Mouse (Mus musculus): ENCODE data around the gene Gbp7. TPM values are rescaled to one million over a fixed set of nuclear protein-coding genes. Genes with fewer than 3 reads are reported as not detected.

The Gbp7 gene
- total and polyA plus RNA-seq, 3 experiments: 2.5 to 8.1 (median 2.7) TPM

- H3K4me3 ChIP-seq (replicated peaks in 1 of 3; ENCODE audit: low read depth in 2 of 3, low read length in 2 of 3, poor library complexity in 1 of 3): peak overlapping the region; percentile 40 to 82 (median 74)
- no peaks in the 10 kb centered on the region for H3K27me3 ChIP-seq (replicated peaks)
- TF ChIP-seq TCF12 (IDR thresholded peaks at IDR 0.05; ENCODE audit: low read depth, low read length): peak; percentile 70
- peak; percentile 64; the same call in 1 of the 2 replicates for TF ChIP-seq MAZ (IDR thresholded peaks at IDR 0.05; ENCODE audit: low read depth, low read length)
- TF ChIP-seq HCFC1 (IDR thresholded peaks at IDR 0.05; ENCODE audit: low read depth, low read length): peak; percentile 36; the same call in 1 of the 2 replicates
- TF ChIP-seq ETS1 (conservative IDR thresholded peaks at IDR 0.05; ENCODE audit: low read depth, low read length): peak; percentile 40; the same call in 1 of the 2 replicates
- TF ChIP-seq NELFE (IDR thresholded peaks at IDR 0.05; ENCODE audit: low read depth, low read length): 0 out of 2 replicates have a peak, but pooled peaks have one; percentile 7
- TF ChIP-seq TBP (conservative IDR thresholded peaks at IDR 0.05; ENCODE audit: low read depth, low read length): 0 out of 2 replicates have a peak, but pooled peaks have one; percentile 42
- no peak for TF ChIP-seq POLR2A (IDR thresholded peaks at IDR 0.05; ENCODE audit: low read depth, low read length)
- TF ChIP-seq MYC (IDR thresholded peaks at IDR 0.05; ENCODE audit: low read depth, low read length): no peak
- TF ChIP-seq ZMIZ1 (IDR thresholded peaks at IDR 0.05; ENCODE audit: low read depth, low read length): no peak
- TF ChIP-seq NRF1 (IDR thresholded peaks at IDR 0.05; ENCODE audit: low read depth, low read length): peak; percentile 53
- TF ChIP-seq ZNF384 (IDR thresholded peaks at IDR 0.05; ENCODE audit: low read depth, low read length): no peak
- no peak for TF ChIP-seq UBTF (IDR thresholded peaks at IDR 0.05; ENCODE audit: low read depth, low read length)
- TF ChIP-seq CHD1 (IDR thresholded peaks at IDR 0.05; ENCODE audit: low read depth, low read length): no peak
- peak; percentile 17; the same call in 1 of the 2 replicates for TF ChIP-seq MAX (IDR thresholded peaks at IDR 0.05; ENCODE audit: low read length)
- TF ChIP-seq ZC3H11A (IDR thresholded peaks at IDR 0.05; ENCODE audit: low read depth, low read length): no peak
- peak; percentile 70 for TF ChIP-seq MXI1 (IDR thresholded peaks at IDR 0.05; ENCODE audit: low read depth, low read length)
- TF ChIP-seq BHLHE40 (IDR thresholded peaks at IDR 0.05; ENCODE audit: low read depth, low read length): 0 out of 2 replicates have a peak, but pooled peaks have one; percentile 5
- TF ChIP-seq POLR2AphosphoS2 (IDR thresholded peaks at IDR 0.05; ENCODE audit: low read depth, low read length): no peak
- TF ChIP-seq SMC3 (IDR thresholded peaks at IDR 0.05; ENCODE audit: low read depth, low read length): no peak
- TF ChIP-seq KAT2A (IDR thresholded peaks at IDR 0.05; ENCODE audit: insufficient replicate concordance, low read length): no peak
- TF ChIP-seq RCOR1 (conservative IDR thresholded peaks at IDR 0.05; ENCODE audit: low read depth, low read length): no peak
- no peak for TF ChIP-seq GABPA (IDR thresholded peaks at IDR 0.05; ENCODE audit: insufficient replicate concordance, low read depth, low read length)
- TF ChIP-seq CHD2 (IDR thresholded peaks at IDR 0.05; ENCODE audit: low read length): 0 out of 2 replicates have a peak, but pooled peaks have one; percentile 17
- TF ChIP-seq USF1 (IDR thresholded peaks at IDR 0.05; ENCODE audit: low read depth, low read length): no peak
- TF ChIP-seq PAX5 (IDR thresholded peaks at IDR 0.05; ENCODE audit: low read length): no peak
- 0 out of 2 replicates have a peak, but pooled peaks have one; percentile 35 for TF ChIP-seq E2F4 (IDR thresholded peaks at IDR 0.05; ENCODE audit: insufficient replicate concordance, low read depth, low read length)
- no peak for TF ChIP-seq EP300 (IDR thresholded peaks at IDR 0.05; ENCODE audit: low read length)
- TF ChIP-seq ELF1 (IDR thresholded peaks at IDR 0.05; ENCODE audit: low read depth, low read length): peak; percentile 61
- no peak for TF ChIP-seq RAD21 (IDR thresholded peaks at IDR 0.05; ENCODE audit: low read depth, low read length)
- peak; percentile 43; the same call in 1 of the 2 replicates for TF ChIP-seq MEF2A (IDR thresholded peaks at IDR 0.05; ENCODE audit: borderline replicate concordance, low read depth, low read length)
- no peak for TF ChIP-seq USF2 (conservative IDR thresholded peaks at IDR 0.05; ENCODE audit: low read depth, low read length)
- TF ChIP-seq SIN3A (IDR thresholded peaks at IDR 0.05; ENCODE audit: low read length): no peak; the same call in 1 of the 2 replicates
- TF ChIP-seq ZKSCAN1 (IDR thresholded peaks at IDR 0.05; ENCODE audit: borderline replicate concordance, low read depth, low read length): no peak
- TF ChIP-seq CTCF (conservative IDR thresholded peaks at IDR 0.05 in 1 of 2, IDR thresholded peaks at IDR 0.05 in 1 of 2; ENCODE audit: low read depth in 2 of 2, low read length in 2 of 2): no peak
- TF ChIP-seq MAFK (IDR thresholded peaks at IDR 0.05; ENCODE audit: insufficient replicate concordance, low read length): no peak
- peak; percentile 84 for TF ChIP-seq JUND (conservative IDR thresholded peaks at IDR 0.05; ENCODE audit: low read depth, low read length)
- TF ChIP-seq IRF4 (IDR thresholded peaks at IDR 0.05; ENCODE audit: low read depth, low read length): no peak; the same call in 1 of the 2 replicates
- TF ChIP-seq JUN (IDR thresholded peaks at IDR 0.05; ENCODE audit: insufficient read depth, low read depth, low read length): no peak
- H3K79me2 ChIP-seq (replicated peaks; ENCODE audit: control insufficient read depth, extremely low read depth, insufficient read depth, poor library complexity, severe bottlenecking): peaks cover 2% of the 10 kb centered on the region; the same call in 1 of the 2 replicates
- peaks cover 22 to 55% of the 10 kb centered on the region in 2 experiments for H3K4me1 ChIP-seq (ENCODE audit: control insufficient read depth in 1 of 2, insufficient read depth in 2 of 2)
- no peak for DNase-seq (ENCODE audit: extremely low read depth)
- H3K9me3 ChIP-seq (replicated peaks; ENCODE audit: low read length): no peaks in the 10 kb centered on the region
- peak overlapping the region; percentile 98 for H3K9ac ChIP-seq (ENCODE audit: insufficient read depth, low read depth)
- peaks cover 10 to 18% of the 10 kb centered on the region in 2 experiments for H3K36me3 ChIP-seq (replicated peaks in 1 of 2; ENCODE audit: control insufficient read depth in 1 of 2, insufficient read depth in 1 of 2, low read length in 1 of 2)
- peak overlapping the region; percentile 54; the same call in 1 of the 2 replicates for H3K27ac ChIP-seq (ENCODE audit: insufficient read depth, low read depth)
- H3K4me2 ChIP-seq (ENCODE audit: insufficient read depth, low read depth, poor library complexity, severe bottlenecking): peak overlapping the region; percentile 71
- dilution Hi-C loops (cut with MboI; ENCODE audit: extremely low pct_ligation_motif_present, extremely low pct_unique_long_range_greater_than_20kb, low sequenced_read_pairs): loop anchor here (25.0 kb wide), 1 partner anchor 215 kb away; the partner anchor contains the start of gene Kyat3
- in situ Hi-C loops (cut with MboI; ENCODE audit: low pct_ligation_motif_present, low pct_unique_long_range_greater_than_20kb, low sequenced_read_pairs): no loop called here
Measured at GRCm38 (mm10) chr3:142497123-142497841, 32.9 kb upstream of the Gbp7 start.
